Mouse (Mus musculus): ENCODE results near the gene Dusp15. TPM values are rescaled to one million over a fixed set of nuclear protein-coding genes. Genes with fewer than 3 reads are reported as not detected.

The Dusp15 gene
- polyA plus RNA-seq, 1 experiment from 2014 or later = 11.0 TPM

DNA sequence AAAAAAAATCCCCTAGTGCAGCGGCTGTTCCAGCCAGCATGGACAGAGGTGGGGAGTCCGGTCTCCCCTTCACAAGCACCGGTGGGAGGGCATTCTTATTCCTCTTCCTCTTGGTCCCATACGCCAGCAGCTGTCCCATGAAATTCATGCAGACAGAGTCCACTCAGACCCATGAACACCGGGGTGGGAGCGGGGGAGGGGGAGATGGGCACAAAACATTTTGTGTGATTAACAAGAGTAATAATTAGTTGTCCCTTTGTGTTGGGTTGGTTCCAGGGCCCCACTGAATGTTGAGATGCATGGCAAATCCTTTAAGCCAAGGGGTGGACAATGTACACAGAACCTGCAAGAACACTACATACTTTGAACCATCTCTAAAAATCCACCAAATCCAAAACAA lies 10.4 kb downstream of the Dusp15 start:
- no peaks in the 10 kb centered on the region for H3K36me3 ChIP-seq (replicated peaks; ENCODE audit: control insufficient read depth, insufficient read depth)
- no peak for DNase-seq (ENCODE audit: low spot score)
- peaks cover 65% of the 10 kb centered on the region for H3K27me3 ChIP-seq (ENCODE audit: control insufficient read depth, insufficient read depth, low read length)
- no peak overlapping the region for H3K4me2 ChIP-seq (replicated peaks)
- H3K4me1 ChIP-seq (replicated peaks; ENCODE audit: control insufficient read depth, insufficient read depth, low read length) = peaks cover 12% of the 10 kb centered on the region
- no peak overlapping the region for H3K9ac ChIP-seq
- H3K27ac ChIP-seq = no peak overlapping the region
- H3K4me3 ChIP-seq (replicated peaks; ENCODE audit: low read length) = no peak overlapping the region
- 74% methylated on average over 6 of the region's 6 CpGs for WGBS
- no peak for ATAC-seq (ENCODE audit: low FRiP score)
- no peaks in the 10 kb centered on the region for H3K9me3 ChIP-seq (ENCODE audit: control insufficient read depth, low read length)

DNA sequence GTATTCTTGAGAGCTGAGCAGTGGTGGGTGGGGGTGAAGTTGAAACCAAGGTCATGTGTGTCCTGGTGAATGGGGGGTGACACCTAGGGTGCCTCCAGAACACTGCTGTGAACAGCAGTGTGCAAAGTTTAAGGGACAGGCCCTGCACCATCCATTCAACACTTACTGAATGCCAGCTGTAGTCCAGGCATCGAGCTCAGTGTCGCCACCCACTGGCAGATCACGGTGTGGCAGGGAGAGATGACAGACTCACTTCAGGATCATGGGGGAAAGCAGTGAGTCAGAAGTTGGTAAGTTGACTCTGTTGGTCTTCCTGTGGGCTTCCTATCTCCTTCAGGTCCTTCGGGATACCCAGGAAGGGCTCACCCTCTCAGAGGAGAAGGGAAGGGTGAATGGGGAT lies 11.7 kb downstream of the Dusp15 start:
- 11% methylated on average over 4 of the region's 4 CpGs for WGBS
- no peaks in the 10 kb centered on the region for H3K9me3 ChIP-seq (ENCODE audit: control insufficient read depth, low read length)
- no peak overlapping the region for H3K4me3 ChIP-seq (replicated peaks; ENCODE audit: low read length)
- no peaks in the 10 kb centered on the region for H3K36me3 ChIP-seq (replicated peaks; ENCODE audit: control insufficient read depth, insufficient read depth)
- ATAC-seq (ENCODE audit: low FRiP score) = no peak
- H3K9ac ChIP-seq = no peak overlapping the region
- peaks cover 12% of the 10 kb centered on the region for H3K4me1 ChIP-seq (replicated peaks; ENCODE audit: control insufficient read depth, insufficient read depth, low read length)
- H3K4me2 ChIP-seq (replicated peaks) = no peak overlapping the region
- no peak overlapping the region for H3K27ac ChIP-seq
- peaks cover 52% of the 10 kb centered on the region for H3K27me3 ChIP-seq (ENCODE audit: control insufficient read depth, insufficient read depth, low read length)
- DNase-seq (ENCODE audit: low spot score) = no peak

DNA sequence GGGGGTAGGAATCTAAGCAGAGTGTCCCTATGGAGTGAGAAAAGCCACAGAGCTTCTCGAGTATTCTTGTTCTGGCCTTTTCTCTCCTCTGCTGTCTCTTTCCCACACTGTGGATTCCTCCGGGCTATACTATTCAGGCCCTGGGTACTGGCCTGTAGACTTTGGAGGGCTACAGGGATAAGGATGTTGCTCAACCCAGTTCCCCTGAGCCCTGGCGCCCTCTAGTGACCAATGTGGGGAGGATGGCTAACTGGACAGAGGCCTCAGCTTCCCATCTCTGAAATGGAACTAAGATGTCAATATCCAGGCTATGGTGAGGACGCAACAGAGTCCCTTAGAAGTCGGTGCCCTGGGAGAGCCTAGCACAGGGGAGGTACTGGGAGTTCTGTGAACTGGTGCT lies 17.9 kb downstream of the Dusp15 start:
- 43% methylated on average over 5 of the region's 5 CpGs for WGBS
- H3K4me1 ChIP-seq (replicated peaks; ENCODE audit: control insufficient read depth, insufficient read depth, low read length) = no peaks in the 10 kb centered on the region
- ATAC-seq (ENCODE audit: low FRiP score) (no peak), DNase-seq (ENCODE audit: low spot score) (peak; percentile 55)
- no peaks in the 10 kb centered on the region for H3K9me3 ChIP-seq (ENCODE audit: control insufficient read depth, low read length)
- no peak overlapping the region for H3K9ac ChIP-seq
- no peak overlapping the region for H3K4me2 ChIP-seq (replicated peaks)
- H3K27me3 ChIP-seq (ENCODE audit: control insufficient read depth, insufficient read depth, low read length) = no peaks in the 10 kb centered on the region
- no peaks in the 10 kb centered on the region for H3K36me3 ChIP-seq (replicated peaks; ENCODE audit: control insufficient read depth, insufficient read depth)
- no peak overlapping the region for H3K4me3 ChIP-seq (replicated peaks; ENCODE audit: low read length)
- H3K27ac ChIP-seq = no peak overlapping the region

GRCm38 (mm10) chr2:152933048-152933447 lies 18.4 kb downstream of the Dusp15 start, which contains the start of gene Foxs1:
Foxs1 (minus strand) TSS chr2:152933208.
- Histone ChIP-seq H3K27ac (no peak within 1 kb of the TSS), H3K27me3 (ENCODE audit: control insufficient read depth, insufficient read depth, low read length) (no peaks in the 10 kb centered on the region), H3K36me3 (replicated peaks; ENCODE audit: control insufficient read depth, insufficient read depth) (no peaks in the 10 kb centered on the region), H3K9me3 (ENCODE audit: control insufficient read depth, low read length) (no peaks in the 10 kb centered on the region), H3K4me3 (replicated peaks; ENCODE audit: low read length) (no peak within 1 kb of the TSS), H3K4me1 (replicated peaks; ENCODE audit: control insufficient read depth, insufficient read depth, low read length) (no peaks in the 10 kb centered on the region), H3K9ac (no peak within 1 kb of the TSS), H3K4me2 (replicated peaks) (no peak within 1 kb of the TSS)
- 27% methylated on average over 9 of the region's 9 CpGs for WGBS
- ATAC-seq (ENCODE audit: low FRiP score) (no peak), DNase-seq (ENCODE audit: low spot score) (no peak)

DNA sequence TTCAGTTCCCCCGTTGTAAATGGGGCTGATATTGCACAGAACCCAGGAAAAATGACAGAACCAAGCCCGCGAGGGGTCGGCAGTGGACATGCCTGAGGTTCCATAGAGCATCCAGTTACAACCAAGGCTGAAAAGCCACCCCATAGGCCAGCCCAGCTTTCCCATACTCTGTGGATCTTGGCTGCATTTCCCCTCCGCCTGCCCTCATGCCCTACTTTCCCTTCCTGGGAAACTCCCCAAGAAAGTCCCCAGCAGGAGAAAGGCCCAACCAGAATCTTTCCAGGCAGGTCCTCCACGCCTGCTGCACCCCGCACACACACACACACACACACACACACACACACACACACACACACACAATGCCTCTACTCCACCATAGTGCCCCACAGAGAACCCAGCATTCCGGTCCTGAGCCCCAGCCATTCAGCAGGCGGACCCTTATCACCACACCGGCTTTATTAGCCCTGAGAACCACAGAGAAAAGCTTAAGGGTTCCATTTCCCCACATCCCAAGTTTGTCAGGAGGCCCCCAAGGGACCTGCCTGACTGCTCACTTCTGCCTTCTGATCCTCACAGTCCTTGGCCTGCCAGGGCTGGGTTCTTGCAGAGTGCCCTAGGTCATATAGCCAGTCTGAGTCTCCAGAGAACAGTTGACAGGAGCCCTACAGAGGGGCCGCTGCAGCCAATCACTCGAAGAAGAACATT lies 19.9 kb downstream of the Dusp15 start:
- ATAC-seq (ENCODE audit: low FRiP score) (no peak), DNase-seq (ENCODE audit: low spot score) (no peak)
- WGBS = 75% methylated on average over 12 of the region's 12 CpGs
- Histone ChIP-seq H3K27ac (no peak overlapping the region), H3K4me1 (replicated peaks; ENCODE audit: control insufficient read depth, insufficient read depth, low read length) (no peaks in the 10 kb centered on the region), H3K9ac (no peak overlapping the region), H3K27me3 (ENCODE audit: control insufficient read depth, insufficient read depth, low read length) (no peaks in the 10 kb centered on the region), H3K9me3 (ENCODE audit: control insufficient read depth, low read length) (no peaks in the 10 kb centered on the region), H3K4me2 (replicated peaks) (no peak overlapping the region), H3K4me3 (replicated peaks; ENCODE audit: low read length) (no peak overlapping the region), H3K36me3 (replicated peaks; ENCODE audit: control insufficient read depth, insufficient read depth) (no peaks in the 10 kb centered on the region)

GRCm38 (mm10) chr2:152930276-152930675 lies 21.2 kb downstream of the Dusp15 start:
- 42% methylated on average over 2 of the region's 2 CpGs for WGBS
- H3K4me3 ChIP-seq (replicated peaks; ENCODE audit: low read length) = no peak overlapping the region
- ATAC-seq (ENCODE audit: low FRiP score) (no peak), DNase-seq (ENCODE audit: low spot score) (no peak)
- no peaks in the 10 kb centered on the region for H3K4me1 ChIP-seq (replicated peaks; ENCODE audit: control insufficient read depth, insufficient read depth, low read length)
- no peaks in the 10 kb centered on the region for H3K27me3 ChIP-seq (ENCODE audit: control insufficient read depth, insufficient read depth, low read length)
- no peak overlapping the region for H3K4me2 ChIP-seq (replicated peaks)
- H3K27ac ChIP-seq = 0 out of 2 replicates have a peak overlapping the region, but pooled peaks have one; percentile 12
- H3K9ac ChIP-seq = no peak overlapping the region
- no peaks in the 10 kb centered on the region for H3K9me3 ChIP-seq (ENCODE audit: control insufficient read depth, low read length)
- H3K36me3 ChIP-seq (replicated peaks; ENCODE audit: control insufficient read depth, insufficient read depth) = no peaks in the 10 kb centered on the region

DNA sequence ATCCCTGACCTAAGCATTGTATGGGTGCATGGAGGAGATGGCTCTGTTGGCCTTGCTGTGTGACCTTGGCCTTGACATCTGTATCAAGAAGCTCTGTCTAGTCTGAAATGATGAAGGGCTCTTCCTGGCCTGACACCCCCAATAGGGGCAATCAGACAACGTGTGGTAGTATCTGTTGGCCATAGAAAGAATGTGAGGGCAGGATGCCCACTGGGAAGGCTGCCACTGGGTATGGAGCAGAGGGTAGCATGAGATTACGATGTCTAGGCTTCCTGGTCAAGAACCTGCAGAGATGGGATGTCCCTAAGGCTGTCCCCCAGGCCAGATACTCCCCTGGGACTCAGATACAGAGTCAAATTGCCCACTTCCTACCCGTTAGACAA lies 22.5 kb downstream of the Dusp15 start:
- no peak overlapping the region for H3K4me3 ChIP-seq (replicated peaks; ENCODE audit: low read length)
- H3K9me3 ChIP-seq (ENCODE audit: control insufficient read depth, low read length) = no peaks in the 10 kb centered on the region
- no peaks in the 10 kb centered on the region for H3K27me3 ChIP-seq (ENCODE audit: control insufficient read depth, insufficient read depth, low read length)
- H3K4me2 ChIP-seq (replicated peaks) = no peak overlapping the region
- whole genome bisulfite sequencing = 72% methylated on average over 3 of the region's 3 CpGs
- DNase-seq (ENCODE audit: low spot score) (no peak), ATAC-seq (ENCODE audit: low FRiP score) (no peak)
- no peaks in the 10 kb centered on the region for H3K4me1 ChIP-seq (replicated peaks; ENCODE audit: control insufficient read depth, insufficient read depth, low read length)
- no peak overlapping the region for H3K27ac ChIP-seq
- H3K36me3 ChIP-seq (replicated peaks; ENCODE audit: control insufficient read depth, insufficient read depth) = no peaks in the 10 kb centered on the region
- H3K9ac ChIP-seq = no peak overlapping the region

DNA sequence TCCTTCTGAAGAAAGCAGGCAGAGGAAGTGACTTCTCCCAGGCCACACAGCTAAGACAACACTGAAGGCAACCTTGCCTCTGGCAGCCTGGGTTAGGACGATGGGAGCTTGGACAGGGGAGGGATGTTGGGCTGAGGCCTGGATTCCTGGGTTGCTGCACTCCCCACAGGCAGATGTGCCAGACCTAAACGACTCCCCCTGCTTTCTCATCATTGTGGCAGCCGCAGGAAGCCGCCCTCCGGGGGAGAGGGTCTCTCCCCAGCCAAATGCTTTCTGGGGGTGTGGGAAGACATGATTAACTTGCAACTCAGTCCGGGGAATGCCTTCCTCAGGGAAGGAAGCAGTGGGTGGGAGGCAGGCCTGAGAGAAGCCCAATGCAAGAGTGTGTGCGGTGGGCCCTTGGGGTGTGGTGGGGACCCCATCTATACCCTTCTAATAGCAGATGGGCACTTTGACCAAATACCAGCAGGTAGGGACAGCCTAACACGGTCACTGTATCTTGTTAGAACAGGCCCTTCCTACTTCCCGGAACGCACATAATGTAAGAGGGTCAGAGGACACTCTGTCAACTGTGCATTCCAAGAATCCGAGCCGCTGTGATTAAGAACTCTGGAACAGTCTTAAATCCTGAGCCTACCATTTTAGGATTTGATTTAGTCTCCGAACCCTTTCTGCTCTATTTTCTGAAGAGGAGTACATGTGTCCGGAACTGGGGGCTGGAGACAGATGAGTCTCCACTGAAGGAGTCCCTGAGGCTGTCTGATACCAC lies 23.1 kb downstream of the Dusp15 start:
- H3K4me1 ChIP-seq (replicated peaks; ENCODE audit: control insufficient read depth, insufficient read depth, low read length) = no peaks in the 10 kb centered on the region
- H3K4me3 ChIP-seq (replicated peaks; ENCODE audit: low read length) = no peak overlapping the region
- H3K36me3 ChIP-seq (replicated peaks; ENCODE audit: control insufficient read depth, insufficient read depth) = no peaks in the 10 kb centered on the region
- DNase-seq (ENCODE audit: low spot score) = no peak
- no peaks in the 10 kb centered on the region for H3K9me3 ChIP-seq (ENCODE audit: control insufficient read depth, low read length)
- WGBS = 57% methylated on average over 14 of the region's 14 CpGs
- H3K9ac ChIP-seq = no peak overlapping the region
- H3K27ac ChIP-seq = no peak overlapping the region
- no peaks in the 10 kb centered on the region for H3K27me3 ChIP-seq (ENCODE audit: control insufficient read depth, insufficient read depth, low read length)
- ATAC-seq (ENCODE audit: low FRiP score) = no peak
- H3K4me2 ChIP-seq (replicated peaks) = no peak overlapping the region

- Histone ChIP-seq H3K36me3 (replicated peaks; ENCODE audit: control insufficient read depth, insufficient read depth) (no peaks in the 10 kb centered on the region), H3K9ac (no peak overlapping the region), H3K27ac (no peak overlapping the region), H3K9me3 (ENCODE audit: control insufficient read depth, low read length) (no peaks in the 10 kb centered on the region), H3K4me2 (replicated peaks) (no peak overlapping the region), H3K4me1 (replicated peaks; ENCODE audit: control insufficient read depth, insufficient read depth, low read length) (no peaks in the 10 kb centered on the region), H3K4me3 (replicated peaks; ENCODE audit: low read length) (no peak overlapping the region), H3K27me3 (ENCODE audit: control insufficient read depth, insufficient read depth, low read length) (no peaks in the 10 kb centered on the region)
- no peak for DNase-seq (ENCODE audit: low spot score)
- 68% methylated on average over 5 of the region's 5 CpGs for WGBS
- no peak for ATAC-seq (ENCODE audit: low FRiP score)
Measured at GRCm38 (mm10) chr2:152927371-152927770, 24.1 kb downstream of the Dusp15 start.

Measured in hindbrain, embryonic 14.5 days (tissue).